Mouse (Mus musculus) midbrain, embryonic 13.5 days (tissue): ENCODE results near the gene Nos1ap. TPM values are rescaled to one million over a fixed set of nuclear protein-coding genes. Genes with fewer than 3 reads are reported as not detected.

ENCODE experiments used
- ATAC-seq: fragments of 200-750 bp; cut with Nextera tagmentation; 2 replicates; pipeline ENCODE4 v1.8.0; 2017; ENCODE audit warnings: mild to moderate bottlenecking, moderate TSS enrichment, moderate library complexity
- H3K27ac ChIP-seq: fragments of 300-500 bp; sonication (generic); 2 replicates; pipeline ENCODE4 v1.5.1; 2015; ENCODE audit warnings: inconsistent platforms, mild to moderate bottlenecking, moderate library complexity
- H3K27me3 ChIP-seq: fragments of 300-500 bp; sonication (generic); 2 replicates; pipeline ENCODE4 v1.6.1; 2015; ENCODE audit warnings: mild to moderate bottlenecking, inconsistent platforms
- H3K36me3 ChIP-seq: fragments of 300-500 bp; sonication (generic); 2 replicates; pipeline ENCODE4 v1.6.1; 2015; ENCODE audit warnings: mild to moderate bottlenecking, inconsistent platforms
- H3K4me1 ChIP-seq: fragments of 300-500 bp; sonication (generic); replicated peaks from 2 replicates; pipeline ENCODE4 v1.6.1; 2015; ENCODE audit warnings: inconsistent platforms
- H3K4me2 ChIP-seq: fragments of 300-500 bp; sonication (generic); replicated peaks from 2 replicates; pipeline ENCODE4 v1.6.1; 2015; ENCODE audit warnings: moderate library complexity, mild to moderate bottlenecking, inconsistent platforms
- H3K4me3 ChIP-seq: fragments of 300-500 bp; sonication (generic); replicated peaks from 2 replicates; pipeline ENCODE4 v1.5.1; 2015; ENCODE audit warnings: mild to moderate bottlenecking, inconsistent platforms
- H3K9ac ChIP-seq: fragments of 300-500 bp; sonication (generic); replicated peaks from 2 replicates; pipeline ENCODE4 v1.6.1; 2015; ENCODE audit warnings: mild to moderate bottlenecking, inconsistent platforms
- H3K9me3 ChIP-seq: fragments of 300-500 bp; sonication (generic); 2 replicates; pipeline ENCODE4 v1.6.1; 2016; ENCODE audit warnings: mild to moderate bottlenecking, inconsistent platforms
- WGBS: fragments of 180-500 bp; shearing (Covaris S2); methylation state at CpG from one replicate; pipeline ENCODE4 v1.1.7; 2015; 5-methylcytosine and 5-hydroxymethylcytosine counted together
- polyA plus RNA-seq: library from polyadenylated mRNA; unstranded; fragments of >200 nt; fragmentation: Nextera tagmentation; extraction: Ambion mirVana; gene quantifications from 2 replicates; pipeline ENCODE4 v1.2.1, GENCODE M21; 2015

The Nos1ap gene
- polyA plus RNA-seq, 1 experiment from 2014 or later, result 17.2 TPM

GRCm38 (mm10) chr1:170473460-170473859 lies 116.2 kb downstream of the Nos1ap start:
- Histone ChIP-seq H3K27me3 (no peaks in the 10 kb centered on the region), H3K4me1 (peaks cover 20% of the 10 kb centered on the region), H3K36me3 (no peaks in the 10 kb centered on the region), H3K4me3 (no peak overlapping the region), H3K4me2 (no peak overlapping the region), H3K9me3 (no peaks in the 10 kb centered on the region), H3K27ac (no peak overlapping the region), H3K9ac (no peak overlapping the region)
- WGBS, result 86% methylated on average over 6 of the region's 6 CpGs
- no peak for ATAC-seq

GRCm38 (mm10) chr1:170472861-170473260 lies 116.8 kb downstream of the Nos1ap start:
- ATAC-seq, result no peak
- H3K4me1 ChIP-seq, result peaks cover 14% of the 10 kb centered on the region
- H3K4me3 ChIP-seq, result no peak overlapping the region
- H3K27me3 ChIP-seq, result no peaks in the 10 kb centered on the region
- no peaks in the 10 kb centered on the region for H3K9me3 ChIP-seq
- no peak overlapping the region for H3K27ac ChIP-seq
- H3K4me2 ChIP-seq, result no peak overlapping the region
- no peaks in the 10 kb centered on the region for H3K36me3 ChIP-seq
- no peak overlapping the region for H3K9ac ChIP-seq

- no peak overlapping the region for H3K4me2 ChIP-seq
- H3K9me3 ChIP-seq, result no peaks in the 10 kb centered on the region
- H3K4me1 ChIP-seq, result no peaks in the 10 kb centered on the region
- no peak overlapping the region for H3K27ac ChIP-seq
- no peaks in the 10 kb centered on the region for H3K36me3 ChIP-seq
- no peaks in the 10 kb centered on the region for H3K27me3 ChIP-seq
- WGBS, result 85% methylated on average over 6 of the region's 6 CpGs
- ATAC-seq, result peak; percentile 34
- no peak overlapping the region for H3K4me3 ChIP-seq
- H3K9ac ChIP-seq, result no peak overlapping the region
These were observed 123.3 kb downstream of the Nos1ap start for GRCm38 (mm10) chr1:170466099-170467009.

- Histone ChIP-seq H3K9ac (no peak overlapping the region), H3K27ac (no peak overlapping the region), H3K36me3 (no peaks in the 10 kb centered on the region), H3K4me1 (peaks cover 4% of the 10 kb centered on the region; the same call in 1 of the 2 replicates), H3K4me2 (no peak overlapping the region), H3K4me3 (no peak overlapping the region), H3K9me3 (no peaks in the 10 kb centered on the region), H3K27me3 (no peaks in the 10 kb centered on the region)
- WGBS, result 70% methylated on average over 1 of the region's 1 CpGs
- ATAC-seq, result no peak
These were observed 127.5 kb downstream of the Nos1ap start for GRCm38 (mm10) chr1:170462140-170462539.

- no peaks in the 10 kb centered on the region for H3K9me3 ChIP-seq
- H3K36me3 ChIP-seq, result no peaks in the 10 kb centered on the region
- 53% methylated on average over 5 of the region's 5 CpGs for WGBS
- no peak overlapping the region for H3K9ac ChIP-seq
- no peak overlapping the region for H3K27ac ChIP-seq
- H3K4me2 ChIP-seq, result no peak overlapping the region
- peak; percentile 68; the same call in 1 of the 2 replicates for ATAC-seq
- peaks cover 4% of the 10 kb centered on the region; the same call in 1 of the 2 replicates for H3K4me1 ChIP-seq
- H3K4me3 ChIP-seq, result no peak overlapping the region
- no peaks in the 10 kb centered on the region for H3K27me3 ChIP-seq
These were observed 129.6 kb downstream of the Nos1ap start for GRCm38 (mm10) chr1:170459896-170460602.

- Histone ChIP-seq H3K27ac (no peak overlapping the region), H3K9ac (no peak overlapping the region), H3K4me3 (no peak overlapping the region), H3K9me3 (no peaks in the 10 kb centered on the region), H3K4me1 (peaks cover 12% of the 10 kb centered on the region), H3K27me3 (no peaks in the 10 kb centered on the region), H3K4me2 (no peak overlapping the region), H3K36me3 (no peaks in the 10 kb centered on the region)
- 79% methylated on average over 4 of the region's 4 CpGs for WGBS
- no peak for ATAC-seq
These were observed 132.0 kb downstream of the Nos1ap start for GRCm38 (mm10) chr1:170457673-170458072.

- no peaks in the 10 kb centered on the region for H3K27me3 ChIP-seq
- H3K4me1 ChIP-seq, result peaks cover 12% of the 10 kb centered on the region
- no peak overlapping the region for H3K9ac ChIP-seq
- no peak overlapping the region for H3K4me2 ChIP-seq
- no peak overlapping the region for H3K4me3 ChIP-seq
- no peaks in the 10 kb centered on the region for H3K9me3 ChIP-seq
- no peak overlapping the region for H3K27ac ChIP-seq
- no peaks in the 10 kb centered on the region for H3K36me3 ChIP-seq
- 84% methylated on average over 14 of the region's 14 CpGs for WGBS
- no peak for ATAC-seq
These were observed 133.6 kb downstream of the Nos1ap start for GRCm38 (mm10) chr1:170455910-170456700.

- WGBS, result 90% methylated on average over 3 of the region's 3 CpGs
- Histone ChIP-seq H3K36me3 (no peaks in the 10 kb centered on the region), H3K27me3 (no peaks in the 10 kb centered on the region), H3K4me3 (no peak overlapping the region), H3K27ac (no peak overlapping the region), H3K9me3 (no peaks in the 10 kb centered on the region), H3K9ac (no peak overlapping the region), H3K4me2 (no peak overlapping the region), H3K4me1 (peaks cover 12% of the 10 kb centered on the region)
- no peak for ATAC-seq
These were observed 134.3 kb downstream of the Nos1ap start for GRCm38 (mm10) chr1:170455387-170455786.

GRCm38 (mm10) chr1:170453455-170453854 lies 136.2 kb downstream of the Nos1ap start:
- Histone ChIP-seq H3K9me3 (no peaks in the 10 kb centered on the region), H3K9ac (no peak overlapping the region), H3K4me2 (no peak overlapping the region), H3K27me3 (no peaks in the 10 kb centered on the region), H3K4me3 (no peak overlapping the region), H3K36me3 (no peaks in the 10 kb centered on the region), H3K27ac (no peak overlapping the region), H3K4me1 (peaks cover 15% of the 10 kb centered on the region)
- 0 out of 2 replicates have a peak, but pooled peaks have one; percentile 67 for ATAC-seq
- 37% methylated on average over 3 of the region's 3 CpGs for WGBS

- Histone ChIP-seq H3K4me2 (no peak overlapping the region), H3K27me3 (no peaks in the 10 kb centered on the region)
- 17% methylated on average over 2 of the region's 2 CpGs for WGBS
These were observed 141.4 kb downstream of the Nos1ap start for GRCm38 (mm10) chr1:170448244-170448643.

GRCm38 (mm10) chr1:170445458-170445857 lies 144.2 kb downstream of the Nos1ap start:
- WGBS, result 51% methylated on average over 3 of the region's 3 CpGs
- no peak overlapping the region for H3K4me3 ChIP-seq
- H3K27me3 ChIP-seq, result no peaks in the 10 kb centered on the region
- no peak overlapping the region for H3K4me2 ChIP-seq
- peaks cover 9% of the 10 kb centered on the region; the same call in 1 of the 2 replicates for H3K4me1 ChIP-seq
- H3K9me3 ChIP-seq, result no peaks in the 10 kb centered on the region
- no peak for ATAC-seq
- no peaks in the 10 kb centered on the region for H3K36me3 ChIP-seq
- H3K27ac ChIP-seq, result no peak overlapping the region
- no peak overlapping the region for H3K9ac ChIP-seq

More at GRCm38 (mm10) chr1:170448244-170448643, 141.4 kb downstream of the Nos1ap start:
- H3K36me3 ChIP-seq, result no peaks in the 10 kb centered on the region
- no peak overlapping the region for H3K27ac ChIP-seq
- no peak for ATAC-seq
- H3K4me1 ChIP-seq, result peaks cover 10% of the 10 kb centered on the region
- H3K9me3 ChIP-seq, result no peaks in the 10 kb centered on the region
- no peak overlapping the region for H3K4me3 ChIP-seq
- no peak overlapping the region for H3K9ac ChIP-seq
